Mouse (Mus musculus): ENCODE data around the gene Dand5. TPM values are rescaled to one million over a fixed set of nuclear protein-coding genes. Genes with fewer than 3 reads are reported as not detected.

The Dand5 gene
- total RNA-seq, 2 experiments from 2014 or later: 2.3 TPM; not detected in 1

GRCm38 (mm10) chr8:84773833-84774232, 48.8 kb downstream of the Dand5 start:
- ATAC-seq (replicated peaks; ENCODE audit: low FRiP score, poor library complexity, severe bottlenecking): no peak

GRCm38 (mm10) chr8:84773304-84773703, 49.3 kb downstream of the Dand5 start:
- ATAC-seq (replicated peaks; ENCODE audit: low FRiP score, poor library complexity, severe bottlenecking): no peak

GRCm38 (mm10) chr8:84772628-84773027, 50.0 kb downstream of the Dand5 start:
- no peak for ATAC-seq (replicated peaks; ENCODE audit: low FRiP score, poor library complexity, severe bottlenecking)

- ATAC-seq (replicated peaks; ENCODE audit: low FRiP score, poor library complexity, severe bottlenecking): no peak
Observed at GRCm38 (mm10) chr8:84771941-84772378, 50.7 kb downstream of the Dand5 start.

- no peak for ATAC-seq (replicated peaks; ENCODE audit: low FRiP score, poor library complexity, severe bottlenecking)
Observed at GRCm38 (mm10) chr8:84771000-84771687, 51.5 kb downstream of the Dand5 start.

GRCm38 (mm10) chr8:84770100-84770953, 52.3 kb downstream of the Dand5 start:
- ATAC-seq (replicated peaks; ENCODE audit: low FRiP score, poor library complexity, severe bottlenecking): no peak

GRCm38 (mm10) chr8:84769324-84769723, 53.3 kb downstream of the Dand5 start:
- ATAC-seq (replicated peaks; ENCODE audit: low FRiP score, poor library complexity, severe bottlenecking): no peak

GRCm38 (mm10) chr8:84768343-84769095, 54.1 kb downstream of the Dand5 start:
- no peak for ATAC-seq (replicated peaks; ENCODE audit: low FRiP score, poor library complexity, severe bottlenecking)

GRCm38 (mm10) chr8:84767221-84767620, 55.4 kb downstream of the Dand5 start:
- no peak for ATAC-seq (replicated peaks; ENCODE audit: low FRiP score, poor library complexity, severe bottlenecking)

GRCm38 (mm10) chr8:84766422-84766821, 56.2 kb downstream of the Dand5 start:
- ATAC-seq (replicated peaks; ENCODE audit: low FRiP score, poor library complexity, severe bottlenecking): no peak

GRCm38 (mm10) chr8:84765629-84766028, 57.0 kb downstream of the Dand5 start:
- ATAC-seq (replicated peaks; ENCODE audit: low FRiP score, poor library complexity, severe bottlenecking): no peak

Other genes starting within 250 kb of the Dand5 start
- gene Ier2, start 160.0 kb downstream of the Dand5 start, total RNA-seq (2015; ENCODE audit: low replicate concordance): 17.8 and 22.9 TPM in 2 replicates
- gene Ier2, start 160.0 kb downstream of the Dand5 start, total RNA-seq (2017; ENCODE audit: low replicate concordance): 9.2 and 14.8 TPM in 2 replicates
- gene Trmt1, start 136.5 kb downstream of the Dand5 start, total RNA-seq (2015; ENCODE audit: low replicate concordance): 9.8 and 16.9 TPM in 2 replicates
- 18.3 and 21.5 TPM in 2 replicates for gene Trmt1, start 136.5 kb downstream of the Dand5 start, total RNA-seq (2017; ENCODE audit: low replicate concordance)
- gene Nacc1, start 135.0 kb downstream of the Dand5 start, total RNA-seq (2015; ENCODE audit: low replicate concordance): 12.7 and 19.9 TPM in 2 replicates
- gene Nacc1, start 135.0 kb downstream of the Dand5 start, total RNA-seq (2017; ENCODE audit: low replicate concordance): 8.2 and 13.1 TPM in 2 replicates
- gene Lyl1, start 121.4 kb downstream of the Dand5 start, total RNA-seq (2015; ENCODE audit: low replicate concordance): 37.4 and 40.3 TPM in 2 replicates
- 43.1 and 44.2 TPM in 2 replicates for gene Lyl1, start 121.4 kb downstream of the Dand5 start, total RNA-seq (2017; ENCODE audit: low replicate concordance)
- 7.9 and 18.1 TPM in 2 replicates for gene G430095P16Rik, start 99.8 kb downstream of the Dand5 start, total RNA-seq (2015; ENCODE audit: low replicate concordance)
- 3.6 and 12.9 TPM in 2 replicates for gene G430095P16Rik, start 99.8 kb downstream of the Dand5 start, total RNA-seq (2017; ENCODE audit: low replicate concordance)
- 19.0 and 24.5 TPM in 2 replicates for gene Nfix, start 22.5 kb downstream of the Dand5 start, total RNA-seq (2015; ENCODE audit: low replicate concordance)
- gene Nfix, start 22.5 kb downstream of the Dand5 start, total RNA-seq (2017; ENCODE audit: low replicate concordance): 7.9 and 14.1 TPM in 2 replicates
- 4.4 and 5.9 TPM in 2 replicates for gene Gadd45gip1, start 8.7 kb upstream of the Dand5 start, total RNA-seq (2015; ENCODE audit: low replicate concordance)
- 7.4 and 7.7 TPM in 2 replicates for gene Gadd45gip1, start 8.7 kb upstream of the Dand5 start, total RNA-seq (2017; ENCODE audit: low replicate concordance)
- gene Rad23a, start 17.8 kb upstream of the Dand5 start, total RNA-seq (2015; ENCODE audit: low replicate concordance): 379 and 406 TPM in 2 replicates
- gene Rad23a, start 17.8 kb upstream of the Dand5 start, total RNA-seq (2017; ENCODE audit: low replicate concordance): 572 and 669 TPM in 2 replicates
- gene Calr, start 24.1 kb upstream of the Dand5 start, total RNA-seq (2015; ENCODE audit: low replicate concordance): 255 and 289 TPM in 2 replicates
- 800 and 908 TPM in 2 replicates for gene Calr, start 24.1 kb upstream of the Dand5 start, total RNA-seq (2017; ENCODE audit: low replicate concordance)
- 6.0 and 9.6 TPM in 2 replicates for gene Farsa, start 34.2 kb upstream of the Dand5 start, total RNA-seq (2015; ENCODE audit: low replicate concordance)
- 25.0 and 28.8 TPM in 2 replicates for gene Farsa, start 34.2 kb upstream of the Dand5 start, total RNA-seq (2017; ENCODE audit: low replicate concordance)
- gene Syce2, start 49.3 kb upstream of the Dand5 start, total RNA-seq (2015; ENCODE audit: low replicate concordance): 54.3 and 54.8 TPM in 2 replicates
- 10.6 and 24.4 TPM in 2 replicates for gene Syce2, start 49.3 kb upstream of the Dand5 start, total RNA-seq (2017; ENCODE audit: low replicate concordance)
- 7.9 and 14.6 TPM in 2 replicates for gene Gcdh, start 71.1 kb upstream of the Dand5 start, total RNA-seq (2015; ENCODE audit: low replicate concordance)
- gene Gcdh, start 71.1 kb upstream of the Dand5 start, total RNA-seq (2017; ENCODE audit: low replicate concordance): 13.4 and 17.6 TPM in 2 replicates
- gene Klf1, start 79.1 kb upstream of the Dand5 start, total RNA-seq (2015; ENCODE audit: low replicate concordance): 58.9 and 59.8 TPM in 2 replicates
- gene Klf1, start 79.1 kb upstream of the Dand5 start, total RNA-seq (2017; ENCODE audit: low replicate concordance): 85.0 and 116 TPM in 2 replicates
- 31.9 and 44.9 TPM in 2 replicates for gene Dnase2a, start 85.7 kb upstream of the Dand5 start, total RNA-seq (2015; ENCODE audit: low replicate concordance)
- gene Dnase2a, start 85.7 kb upstream of the Dand5 start, total RNA-seq (2017; ENCODE audit: low replicate concordance): 85.2 and 99.8 TPM in 2 replicates
- gene Mast1, start 114.5 kb upstream of the Dand5 start, total RNA-seq (2015; ENCODE audit: low replicate concordance): not detected in 2 replicates
- gene Mast1, start 114.5 kb upstream of the Dand5 start, total RNA-seq (2017; ENCODE audit: low replicate concordance): 0.28 TPM in 1 of 2 replicates, not detected in the other
- gene Rtbdn, start 124.2 kb upstream of the Dand5 start, total RNA-seq (2015; ENCODE audit: low replicate concordance): not detected in 2 replicates
- not detected in 2 replicates for gene Rtbdn, start 124.2 kb upstream of the Dand5 start, total RNA-seq (2017; ENCODE audit: low replicate concordance)
- gene Gm49661, start 146.6 kb upstream of the Dand5 start, total RNA-seq (2015; ENCODE audit: low replicate concordance): not detected in 2 replicates
- gene Gm49661, start 146.6 kb upstream of the Dand5 start, total RNA-seq (2017; ENCODE audit: low replicate concordance): not detected in 2 replicates
- gene Prdx2, start 146.8 kb upstream of the Dand5 start, total RNA-seq (2015; ENCODE audit: low replicate concordance): 1,192 and 1,430 TPM in 2 replicates
- 2,193 and 2,235 TPM in 2 replicates for gene Prdx2, start 146.8 kb upstream of the Dand5 start, total RNA-seq (2017; ENCODE audit: low replicate concordance)
- gene Rnaseh2a, start 146.9 kb upstream of the Dand5 start, total RNA-seq (2015; ENCODE audit: low replicate concordance): 31.8 and 67.2 TPM in 2 replicates
- gene Rnaseh2a, start 146.9 kb upstream of the Dand5 start, total RNA-seq (2017; ENCODE audit: low replicate concordance): 37.4 and 37.9 TPM in 2 replicates
- 6.1 and 6.7 TPM in 2 replicates for gene Junb, start 155.9 kb upstream of the Dand5 start, total RNA-seq (2015; ENCODE audit: low replicate concordance)
- gene Junb, start 155.9 kb upstream of the Dand5 start, total RNA-seq (2017; ENCODE audit: low replicate concordance): 15.5 and 16.1 TPM in 2 replicates
- 1.9 and 5.0 TPM in 2 replicates for gene Hook2, start 167.8 kb upstream of the Dand5 start, total RNA-seq (2015; ENCODE audit: low replicate concordance)
- gene Hook2, start 167.8 kb upstream of the Dand5 start, total RNA-seq (2017; ENCODE audit: low replicate concordance): 1.6 and 6.1 TPM in 2 replicates
- gene Best2, start 191.7 kb upstream of the Dand5 start, total RNA-seq (2015; ENCODE audit: low replicate concordance): not detected in 2 replicates
- not detected in 2 replicates for gene Best2, start 191.7 kb upstream of the Dand5 start, total RNA-seq (2017; ENCODE audit: low replicate concordance)
- gene Asna1, start 202.5 kb upstream of the Dand5 start, total RNA-seq (2015; ENCODE audit: low replicate concordance): 20.8 and 24.2 TPM in 2 replicates
- gene Asna1, start 202.5 kb upstream of the Dand5 start, total RNA-seq (2017; ENCODE audit: low replicate concordance): 13.5 and 26.3 TPM in 2 replicates
- 32.1 and 45.4 TPM in 2 replicates for gene Trir, start 204.0 kb upstream of the Dand5 start, total RNA-seq (2015; ENCODE audit: low replicate concordance)
- 72.9 and 103 TPM in 2 replicates for gene Trir, start 204.0 kb upstream of the Dand5 start, total RNA-seq (2017; ENCODE audit: low replicate concordance)
- gene Tnpo2, start 214.1 kb upstream of the Dand5 start, total RNA-seq (2015; ENCODE audit: low replicate concordance): 9.6 and 10.8 TPM in 2 replicates
- gene Tnpo2, start 214.1 kb upstream of the Dand5 start, total RNA-seq (2017; ENCODE audit: low replicate concordance): 11.2 and 14.6 TPM in 2 replicates
- gene Fbxw9, start 237.2 kb upstream of the Dand5 start, total RNA-seq (2015; ENCODE audit: low replicate concordance): 5.4 TPM in 1 of 2 replicates, not detected in the other
- gene Fbxw9, start 237.2 kb upstream of the Dand5 start, total RNA-seq (2017; ENCODE audit: low replicate concordance): 0.43 and 4.3 TPM in 2 replicates
- gene Gm5741, start 245.2 kb upstream of the Dand5 start, total RNA-seq (2015; ENCODE audit: low replicate concordance): not detected in 2 replicates
- not detected in 2 replicates for gene Gm5741, start 245.2 kb upstream of the Dand5 start, total RNA-seq (2017; ENCODE audit: low replicate concordance)
- gene Dhps, start 248.9 kb upstream of the Dand5 start, total RNA-seq (2015; ENCODE audit: low replicate concordance): 12.3 and 16.1 TPM in 2 replicates
- gene Dhps, start 248.9 kb upstream of the Dand5 start, total RNA-seq (2017; ENCODE audit: low replicate concordance): 3.2 and 12.1 TPM in 2 replicates

Measured in erythroblast, adult 5-6 weeks (primary cell).